Mouse (Mus musculus): ENCODE measurements around the gene Ubap1.

- TF ChIP-seq TAL1 (IDR thresholded peaks at IDR 0.05; ENCODE audit: low read length) (no peak), GATA1 (IDR thresholded peaks at IDR 0.05; ENCODE audit: low read length) (no peak)
These were observed 45.9 kb downstream of the Ubap1 start for GRCm38 (mm10) chr4:41394651-41395050.

Data from erythroblast, embryonic 14.5 days (primary cell).